Mouse (Mus musculus) layer of hippocampus, adult 8-10 months (tissue): Measurements from ENCODE around the gene Serpina12. TPM values are rescaled to one million over a fixed set of nuclear protein-coding genes. Genes with fewer than 3 reads are reported as not detected.

Experiments used
- DNase-seq, 2 experiments: peaks; one replicate each; pipeline ENCODE4 v3.0.0; 2022; ENCODE audit warnings: low spot score in 2 of 2
- total RNA-seq, 4 experiments: library from RNA; stranded (reverse); gene quantifications; 2 replicates each; pipeline ENCODE4 v1.2.4; 2022

Gene Serpina12
- total RNA-seq, 4 experiments from 2014 or later: not detected

DNA sequence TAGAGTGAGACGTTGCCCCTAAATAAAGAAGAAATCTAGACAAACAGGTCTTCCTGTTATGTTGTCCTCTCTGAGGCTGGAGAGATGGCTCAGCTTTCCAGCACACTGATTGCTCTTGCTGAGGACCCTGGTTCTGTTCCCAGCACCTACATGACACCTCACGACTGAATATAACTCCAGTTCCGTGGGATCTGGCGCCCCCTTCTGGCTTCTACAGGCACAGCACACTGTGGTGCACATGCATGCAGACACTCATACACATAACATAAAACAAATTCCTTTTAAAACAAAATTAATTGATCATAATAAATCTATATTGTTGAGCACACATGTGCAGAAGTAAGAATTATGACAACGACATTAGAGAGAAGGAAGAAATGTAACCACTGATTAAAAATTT lies 39.6 kb downstream of the Serpina12 start:
- no peak for DNase-seq

DNA sequence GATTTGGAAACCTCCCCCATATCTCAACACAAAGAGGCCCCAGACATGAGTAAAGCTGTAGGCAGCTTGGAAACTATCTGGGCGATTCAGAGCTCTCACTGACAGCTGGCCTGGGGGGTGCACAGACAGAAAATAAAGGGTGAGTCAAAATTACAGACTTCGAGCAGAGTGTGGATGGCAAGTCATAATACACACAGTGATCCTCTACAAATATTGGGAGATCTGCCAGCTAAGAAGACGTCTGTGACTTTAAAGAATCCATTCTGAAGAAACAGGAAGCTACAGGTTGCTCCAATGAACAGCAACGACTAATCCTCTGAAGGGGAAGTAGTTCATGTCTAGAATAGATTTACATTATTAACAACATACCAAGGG lies 41.0 kb downstream of the Serpina12 start:
- DNase-seq: peak; percentile 48 to 56

DNA sequence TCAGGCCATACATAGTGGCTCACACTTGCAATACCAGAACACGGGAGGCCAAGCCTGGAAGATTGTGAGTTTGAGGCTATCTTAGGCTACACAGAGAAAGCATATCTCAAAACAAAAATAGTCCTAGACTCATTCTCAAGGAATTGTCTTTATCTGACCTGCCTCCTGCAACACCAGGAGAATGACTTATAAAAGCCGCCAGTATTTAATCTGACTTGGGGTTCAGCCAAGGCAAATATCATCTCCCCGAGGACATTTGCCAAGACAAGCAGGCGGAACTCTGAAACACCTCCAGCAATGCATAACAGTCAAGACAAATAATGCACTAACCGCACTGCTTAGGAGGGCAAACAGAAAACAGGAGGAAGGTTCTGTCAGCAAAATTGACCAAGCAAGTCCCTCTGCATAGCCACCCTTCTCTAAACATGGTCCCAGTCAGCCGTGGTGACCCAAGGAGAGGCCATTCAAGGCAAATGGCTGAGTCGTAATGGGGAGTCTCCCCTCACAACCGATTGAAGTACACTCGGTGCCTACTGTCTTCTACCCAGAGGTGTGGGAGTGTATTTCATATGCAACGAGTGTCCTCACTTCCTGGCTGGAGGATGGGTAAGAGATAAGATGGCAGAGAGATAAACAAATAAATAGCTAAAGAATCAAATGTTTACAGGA lies 41.5 kb downstream of the Serpina12 start:
- no peak for DNase-seq

DNA sequence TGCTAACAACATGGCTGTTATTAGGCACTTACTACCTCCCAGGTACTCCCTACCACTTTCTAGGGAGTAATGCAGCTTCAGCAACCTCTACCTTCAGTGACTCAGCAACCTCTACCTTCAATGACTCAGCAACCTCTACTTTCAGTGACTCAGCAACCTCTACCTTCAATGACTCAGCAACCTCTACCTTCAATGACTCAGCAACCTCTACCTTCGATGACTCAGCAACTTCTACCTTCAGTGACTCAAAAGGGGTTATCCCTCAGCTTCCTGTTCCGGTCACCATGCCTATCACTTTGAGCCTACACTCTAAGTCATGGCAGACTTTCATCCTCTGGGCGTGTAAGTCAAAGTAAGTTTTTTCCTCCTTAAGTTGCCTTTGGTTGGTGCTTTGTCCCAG lies 43.6 kb downstream of the Serpina12 start:
- DNase-seq: no peak

DNA sequence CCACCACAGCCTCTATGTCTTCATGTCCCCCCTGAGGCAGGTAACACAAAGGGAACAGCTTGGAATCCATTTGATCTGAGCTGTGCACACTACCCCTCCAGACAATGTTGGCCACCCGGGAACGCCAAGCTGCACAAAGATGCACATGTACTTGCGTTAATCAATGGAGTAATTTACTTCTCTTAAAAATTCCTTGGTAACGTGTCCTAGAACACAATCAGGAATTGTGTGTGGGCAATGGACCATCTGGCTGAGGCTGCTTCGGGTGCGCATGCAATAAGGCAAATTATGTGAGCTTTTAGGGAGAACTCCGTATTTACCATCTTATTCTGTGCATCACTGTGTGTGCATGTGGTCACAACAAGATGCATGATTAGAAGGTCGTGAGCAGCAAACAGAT lies 44.6 kb downstream of the Serpina12 start:
- DNase-seq: peak; percentile 58 to 72

DNA sequence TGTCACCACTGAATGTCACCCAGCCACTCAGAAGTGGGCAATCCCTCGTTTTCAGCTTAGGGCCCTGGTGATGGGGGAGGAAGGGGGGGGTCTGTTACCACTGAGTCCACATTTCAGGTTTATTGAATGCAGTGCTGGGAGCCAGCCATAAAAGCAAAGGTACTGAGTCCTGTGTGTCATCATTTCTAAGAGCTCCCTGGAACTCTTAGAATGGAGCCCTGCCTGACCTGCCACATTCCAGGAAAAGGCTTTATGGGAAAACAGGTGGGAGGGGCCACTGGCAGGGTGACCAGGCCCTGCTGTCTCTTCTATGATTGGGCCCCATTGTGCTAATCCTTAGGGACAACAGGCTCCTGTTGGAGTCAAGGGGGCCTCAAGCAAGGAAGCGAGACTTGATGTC lies 47.7 kb downstream of the Serpina12 start:
- no peak for DNase-seq

DNA sequence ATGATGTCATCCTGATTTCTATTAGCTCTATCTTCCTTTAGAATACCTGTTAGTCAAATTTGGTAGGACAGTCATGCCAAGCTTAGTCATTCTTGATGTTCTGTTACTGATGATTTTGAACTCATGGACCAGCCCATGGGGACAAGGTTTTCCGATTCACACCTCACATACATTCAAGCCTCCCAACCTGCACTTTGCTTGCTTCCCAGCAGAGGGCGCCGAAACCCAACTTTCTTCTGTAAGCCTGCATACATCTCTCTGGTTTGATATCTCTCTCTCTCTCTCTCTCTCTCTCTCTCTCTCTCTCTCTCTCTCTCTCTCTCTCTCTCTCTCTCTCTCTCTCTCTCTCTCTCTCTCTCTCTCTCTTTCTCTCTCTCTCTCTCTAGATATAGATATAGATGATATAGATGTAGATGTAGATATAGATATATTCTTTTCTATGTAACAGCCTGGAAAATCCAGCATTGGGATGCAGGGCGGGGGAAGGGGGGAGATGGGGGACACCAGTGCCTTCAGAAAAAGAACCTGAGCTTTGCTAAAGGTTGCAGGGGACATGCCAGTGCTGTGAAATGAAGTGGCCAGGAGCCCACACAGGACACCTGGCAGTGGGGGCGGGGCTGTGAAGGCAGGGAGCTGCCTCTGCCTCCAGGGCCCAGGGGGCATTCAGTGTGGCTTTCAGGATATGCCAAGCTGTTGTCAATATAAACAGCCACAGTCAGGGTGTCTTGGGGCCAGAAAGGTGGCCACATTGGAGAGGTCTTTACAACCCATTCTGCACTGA lies 48.8 kb downstream of the Serpina12 start:
- peak; percentile 59 to 86 for DNase-seq

DNA sequence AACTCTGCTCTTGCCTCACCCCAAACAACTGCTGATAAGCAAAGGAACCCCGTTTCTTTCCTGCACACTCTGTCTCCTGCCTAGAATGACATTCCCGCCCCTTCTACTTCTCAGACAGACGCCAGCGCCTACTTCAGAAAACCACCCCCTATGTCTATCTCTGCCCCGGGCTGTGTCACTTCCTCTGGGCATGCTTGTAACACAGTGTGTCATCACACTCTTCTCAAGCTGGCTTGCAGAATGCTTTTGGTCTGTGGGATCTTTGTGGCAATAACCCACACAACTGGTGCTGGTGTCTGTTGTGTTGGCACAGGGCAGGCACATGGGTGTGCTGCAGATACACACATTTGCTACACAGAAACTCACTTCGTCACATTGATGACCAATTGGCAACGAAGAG lies 51.3 kb downstream of the Serpina12 start:
- peak; percentile 28 to 50 for DNase-seq

DNA sequence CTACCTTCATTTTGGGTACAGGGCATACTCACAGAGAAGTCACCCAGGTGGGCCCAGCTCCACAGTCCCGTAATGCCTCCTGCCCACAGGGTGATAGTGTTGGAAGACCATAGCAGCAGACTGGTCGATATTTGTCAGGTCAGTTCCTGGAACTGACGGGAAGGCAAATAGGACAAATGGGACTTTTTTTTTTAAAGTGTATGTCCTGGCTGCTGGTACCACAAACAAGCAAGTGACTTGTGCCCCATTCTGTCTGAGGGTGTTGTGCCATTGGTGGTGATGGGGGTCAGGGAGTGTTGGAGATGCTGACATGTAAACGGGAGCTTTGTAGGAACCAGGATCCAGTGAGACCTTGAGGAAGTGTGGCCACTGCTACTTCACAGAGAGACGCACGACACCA lies 54.4 kb downstream of the Serpina12 start, which contains the start of gene Serpina11:
Gene Serpina11 (minus strand): TSS at position 101 of the 400 bp plus-strand sequence.
- no peak for DNase-seq

DNA sequence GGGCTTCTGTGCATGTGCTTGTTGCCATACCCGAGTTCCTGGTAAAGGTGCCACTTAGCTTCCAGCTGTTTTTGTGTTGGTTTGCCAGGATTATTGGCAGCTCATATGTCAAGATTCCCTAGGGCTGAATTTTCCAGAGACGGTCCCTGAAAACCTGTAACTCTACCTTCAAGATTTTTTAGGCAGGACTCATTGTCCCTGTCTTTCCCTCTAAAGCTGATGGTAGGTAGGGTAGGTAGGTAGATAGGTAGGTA lies 54.8 kb downstream of the Serpina12 start:
- DNase-seq: no peak

DNA sequence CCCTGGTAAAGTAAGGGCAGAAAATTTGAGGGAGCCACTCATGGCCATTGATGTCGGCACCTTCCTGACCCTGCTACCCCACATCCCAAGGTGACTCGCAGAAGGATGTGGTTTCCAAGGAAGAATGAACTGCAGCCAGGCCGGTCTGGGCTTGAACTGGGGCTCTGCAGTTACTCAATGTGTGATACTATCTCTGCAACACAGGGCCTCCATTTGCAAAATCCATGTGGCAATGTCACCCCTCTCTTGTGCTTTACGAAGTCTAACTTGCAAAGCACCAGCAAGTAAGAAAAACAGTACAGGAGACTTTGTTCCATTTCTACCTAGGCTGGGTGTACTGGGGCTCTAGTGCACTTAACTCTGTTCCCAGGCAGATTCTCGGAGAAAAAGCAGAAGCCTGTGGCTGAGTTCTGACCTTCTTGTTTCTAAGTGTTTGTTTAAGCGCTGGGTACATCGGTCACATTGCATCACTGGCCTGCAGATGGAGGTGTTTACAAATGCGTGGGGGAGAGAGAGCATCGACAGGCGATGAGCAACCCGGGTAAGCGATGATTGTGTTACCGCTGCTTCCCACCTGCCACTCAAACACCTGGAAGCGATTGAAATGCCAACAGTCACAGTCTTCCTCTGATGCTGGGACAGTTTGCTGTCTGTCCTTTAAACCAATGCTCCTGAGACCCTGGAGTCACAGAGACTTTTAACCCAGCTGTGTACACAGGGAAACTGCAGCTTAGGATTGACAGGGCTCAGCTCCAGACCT lies 55.3 kb downstream of the Serpina12 start:
- no peak for DNase-seq

DNA sequence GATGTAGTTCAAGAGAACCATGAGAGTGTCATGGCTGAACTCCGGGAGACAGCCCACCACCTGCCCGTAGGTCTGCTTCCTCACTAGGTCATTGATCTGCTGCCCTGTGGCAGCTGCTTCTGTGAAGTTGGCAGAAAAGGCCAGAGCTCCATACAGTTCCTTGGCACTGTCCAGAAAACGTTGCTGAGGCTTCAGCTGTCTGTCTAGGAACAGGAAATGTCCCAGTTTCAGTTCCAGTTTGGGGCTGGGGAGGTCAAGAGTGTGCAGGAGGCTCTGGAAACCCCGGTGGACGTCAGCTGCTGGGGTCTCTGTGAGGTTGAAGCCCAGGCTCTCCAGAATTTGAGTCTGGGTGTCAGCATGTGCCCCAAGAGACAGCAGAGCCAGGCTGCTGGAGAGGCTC lies 58.4 kb downstream of the Serpina12 start:
- DNase-seq: no peak

DNA sequence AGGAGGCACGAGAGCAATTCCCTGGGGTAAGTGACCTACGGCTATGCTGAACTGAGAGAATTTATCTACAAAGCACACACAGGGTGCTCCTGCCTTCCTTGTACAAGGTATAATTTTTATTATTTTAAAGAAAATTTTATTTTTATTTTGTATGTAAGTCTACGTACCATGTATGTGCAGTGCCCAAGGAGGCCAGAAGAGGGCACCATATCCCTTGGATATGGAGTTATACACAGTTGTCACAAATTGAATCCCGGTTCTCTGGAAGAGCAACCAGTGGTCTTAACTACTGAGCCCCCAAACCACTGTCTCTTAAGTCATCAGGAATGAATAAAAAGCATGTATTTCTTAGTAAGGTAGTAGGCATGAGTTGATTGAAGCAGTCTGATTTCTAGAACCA lies 59.3 kb downstream of the Serpina12 start:
- DNase-seq: peak in 1 of 2 experiments; percentile 72

DNA sequence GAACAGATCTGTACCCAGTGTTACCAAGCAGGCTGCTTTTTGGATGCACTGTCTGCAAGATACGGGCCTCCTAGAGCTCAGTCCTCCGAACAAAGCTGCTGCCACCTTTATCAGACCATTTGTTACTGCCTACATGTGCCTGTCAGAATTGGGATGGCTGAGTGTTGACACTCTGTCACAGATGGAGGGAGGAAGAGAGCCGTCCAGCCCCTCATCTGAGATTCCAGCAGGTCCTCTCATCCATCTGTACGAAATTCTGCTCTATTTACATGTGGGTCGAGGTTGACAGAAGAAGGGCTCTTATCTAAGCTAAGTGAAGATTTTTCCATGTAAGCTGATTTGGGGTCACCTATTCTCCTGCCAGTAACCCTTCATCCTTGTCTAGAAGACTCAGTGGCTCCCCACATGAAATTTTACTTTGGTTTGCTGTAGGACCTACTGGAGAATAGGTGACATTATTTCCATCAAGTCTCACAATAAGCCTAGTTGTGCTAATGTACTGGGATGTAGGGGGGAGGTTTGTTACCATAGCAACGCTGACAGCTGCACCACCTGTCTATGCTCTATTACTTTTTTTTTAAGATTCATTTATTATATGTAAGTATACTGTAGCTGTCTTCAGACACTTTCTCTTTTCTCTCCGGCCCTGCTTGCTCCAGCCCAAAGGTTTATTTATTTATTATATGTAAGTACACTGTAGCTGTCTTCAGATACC lies 62.4 kb downstream of the Serpina12 start:
- peak; percentile 40 to 54 for DNase-seq

Other genes starting within 250 kb of the Serpina12 start
- not detected for gene Serpina1b, start 214.1 kb downstream of the Serpina12 start, total RNA-seq
- gene Serpina1a, start 180.9 kb downstream of the Serpina12 start, total RNA-seq: not detected
- gene Serpina1c, start 139.6 kb downstream of the Serpina12 start, total RNA-seq: not detected
- gene Serpina1e, start 85.5 kb downstream of the Serpina12 start, total RNA-seq: under 1 TPM in 1 of 4 experiments, not detected in 3; 0.34 TPM
- not detected for gene Serpina11, start 54.5 kb downstream of the Serpina12 start, total RNA-seq
- under 1 TPM; 0.10 to 0.32 (median 0.14) TPM for gene Serpina9, start 30.7 kb downstream of the Serpina12 start, total RNA-seq
- gene Serpina5, start 56.7 kb upstream of the Serpina12 start, total RNA-seq: not detected
- not detected for gene Serpina3a, start 68.3 kb upstream of the Serpina12 start, total RNA-seq
- gene Serpina3b, start 83.6 kb upstream of the Serpina12 start, total RNA-seq: not detected
- under 1 TPM; 0.20 to 0.59 (median 0.37) TPM for gene Serpina3c, start 109.4 kb upstream of the Serpina12 start, total RNA-seq
- under 1 TPM in 1 of 4 experiments, not detected in 3; 0.34 TPM for gene Serpina3f, start 170.1 kb upstream of the Serpina12 start, total RNA-seq
- gene Serpina3g, start 191.8 kb upstream of the Serpina12 start, total RNA-seq: 1 to 10 TPM; 1.9 to 3.1 (median 2.4) TPM
- 1 to 10 TPM; 1.2 to 2.3 (median 1.7) TPM for gene Serpina3i, start 218.7 kb upstream of the Serpina12 start, total RNA-seq